Mouse (Mus musculus): ENCODE results near the gene Gm11627. TPM values are rescaled to one million over a fixed set of nuclear protein-coding genes. Genes with fewer than 3 reads are reported as not detected.

The Gm11627 gene
- polyA plus RNA-seq, 1 experiment from 2014 or later: 23.2 TPM

- Histone ChIP-seq H3K36me3 (ENCODE audit: control insufficient read depth, insufficient read depth, low read length) (peaks cover 2% of the 10 kb centered on the region; the same call in 1 of the 2 replicates), H3K27me3 (ENCODE audit: control insufficient read depth, insufficient read depth, low read depth, low read length) (no peaks in the 10 kb centered on the region), H3K4me2 (ENCODE audit: low read depth, low read length) (no peak overlapping the region), H3K27ac (ENCODE audit: low read length) (no peak overlapping the region), H3K9ac (ENCODE audit: low read length) (no peak overlapping the region), H3K4me3 (ENCODE audit: low read length) (no peak overlapping the region), H3K4me1 (replicated peaks; ENCODE audit: control insufficient read depth, insufficient read depth, low read length) (no peaks in the 10 kb centered on the region; the same call in 1 of the 2 replicates), H3K9me3 (ENCODE audit: control insufficient read depth, low read length) (no peaks in the 10 kb centered on the region)
- ATAC-seq (ENCODE audit: low read depth): no peak
- WGBS: 33% methylated on average over 5 of the region's 5 CpGs
Measured at GRCm38 (mm10) chr11:102531425-102531824, 47.8 kb downstream of the Gm11627 start.

Other genes starting within 250 kb of the Gm11627 start
- 8.9 and 18.2 TPM in 2 replicates for gene Slc4a1, start 213.3 kb downstream of the Gm11627 start, polyA plus RNA-seq (2015; fragmentation: Nextera tagmentation; extraction: Ambion mirVana)
- 1.8 and 2.9 TPM in 2 replicates for gene Rundc3a, start 186.1 kb downstream of the Gm11627 start, polyA plus RNA-seq (2015; fragmentation: Nextera tagmentation; extraction: Ambion mirVana)
- 234 and 252 TPM in 2 replicates for gene Slc25a39, start 171.5 kb downstream of the Gm11627 start, polyA plus RNA-seq (2015; fragmentation: Nextera tagmentation; extraction: Ambion mirVana)
- 195 and 201 TPM in 2 replicates for gene Grn, start 149.1 kb downstream of the Gm11627 start, polyA plus RNA-seq (2015; fragmentation: Nextera tagmentation; extraction: Ambion mirVana)
- 2.9 and 3.9 TPM in 2 replicates for gene Fam171a2, start 131.8 kb downstream of the Gm11627 start, polyA plus RNA-seq (2015; fragmentation: Nextera tagmentation; extraction: Ambion mirVana)
- gene Itga2b, start 109.3 kb downstream of the Gm11627 start, polyA plus RNA-seq (2015; fragmentation: Nextera tagmentation; extraction: Ambion mirVana): 12.1 TPM in 2 replicates
- 47.1 and 48.6 TPM in 2 replicates for gene Gpatch8, start 23.1 kb downstream of the Gm11627 start, polyA plus RNA-seq (2015; fragmentation: Nextera tagmentation; extraction: Ambion mirVana)
- gene Fzd2, start 24.9 kb upstream of the Gm11627 start, polyA plus RNA-seq (2015; fragmentation: Nextera tagmentation; extraction: Ambion mirVana): 25.9 and 27.8 TPM in 2 replicates
- 0.16 and 0.19 TPM in 2 replicates for gene Meioc, start 84.3 kb upstream of the Gm11627 start, polyA plus RNA-seq (2015; fragmentation: Nextera tagmentation; extraction: Ambion mirVana)
- 45.9 and 47.5 TPM in 2 replicates for gene Ccdc43, start 118.3 kb upstream of the Gm11627 start, polyA plus RNA-seq (2015; fragmentation: Nextera tagmentation; extraction: Ambion mirVana)
- gene Adam11, start 182.0 kb upstream of the Gm11627 start, polyA plus RNA-seq (2015; fragmentation: Nextera tagmentation; extraction: Ambion mirVana): 5.0 and 5.1 TPM in 2 replicates
- 60.8 and 65.7 TPM in 2 replicates for gene Gjc1, start 240.2 kb upstream of the Gm11627 start, polyA plus RNA-seq (2015; fragmentation: Nextera tagmentation; extraction: Ambion mirVana)

Data from lung, embryonic 16.5 days (tissue).